Mouse (Mus musculus) testis, adult 2 months (tissue): ENCODE results near the gene Chrnb2. TPM values are rescaled to one million over a fixed set of nuclear protein-coding genes. Genes with fewer than 3 reads are reported as not detected.

ENCODE experiments used
- H3K27ac ChIP-seq: fragments of 200-500 bp; 2 replicates; pipeline ENCODE4 v1.5.1; 2012; ENCODE audit warnings: low read depth, low read length; ENCODE audit not compliant: control insufficient read depth, insufficient read depth
- H3K27me3 ChIP-seq: fragments of 200-500 bp; 2 replicates; pipeline ENCODE4 v1.6.1; 2012; ENCODE audit warnings: mild to moderate bottlenecking, low read length, moderate library complexity; ENCODE audit not compliant: control insufficient read depth, insufficient read depth
- H3K36me3 ChIP-seq: fragments of 200-500 bp; 2 replicates; pipeline ENCODE4 v1.6.1; 2012; ENCODE audit warnings: mild to moderate bottlenecking, low read length; ENCODE audit not compliant: control insufficient read depth, insufficient read depth
- H3K4me1 ChIP-seq: fragments of 200-500 bp; 2 replicates; pipeline ENCODE4 v1.6.1; 2012; ENCODE audit warnings: low read length; ENCODE audit not compliant: control insufficient read depth, insufficient read depth
- H3K4me3 ChIP-seq: fragments of 200-500 bp; 2 replicates; pipeline ENCODE4 v1.5.1; 2012; ENCODE audit warnings: low read depth, mild to moderate bottlenecking, low read length, moderate library complexity, mixed read lengths; ENCODE audit not compliant: control insufficient read depth
- CTCF ChIP-seq: fragments of 200-500 bp; IDR thresholded peaks from 2 replicates; pipeline ENCODE4 v1.5.1; 2012; ENCODE audit warnings: low read depth, mild to moderate bottlenecking, inconsistent platforms, low read length, moderate library complexity; ENCODE audit not compliant: control insufficient read depth, insufficient read depth, insufficient replicate concordance
- POLR2A ChIP-seq: fragments of 200-500 bp; IDR thresholded peaks from 2 replicates; pipeline ENCODE4 v1.6.1; 2012; ENCODE audit warnings: low read depth, mild to moderate bottlenecking, inconsistent platforms, low read length, moderate library complexity; ENCODE audit not compliant: control insufficient read depth
- polyA plus RNA-seq: library from polyadenylated mRNA; depleted of rRNA; stranded (reverse); fragments of >200 nt; gene quantifications from 2 replicates; pipeline ENCODE4 v1.2.3, GENCODE M21; 2012; rRNA removed

Gene Chrnb2
- polyA plus RNA-seq, 1 experiment = 4.5 TPM

- TF ChIP-seq POLR2A (no peak), CTCF (no peak)
- Histone ChIP-seq H3K4me1 (no peaks in the 10 kb centered on the region), H3K36me3 (no peaks in the 10 kb centered on the region), H3K27me3 (no peaks in the 10 kb centered on the region), H3K27ac (no peak overlapping the region), H3K4me3 (no peak overlapping the region)
Measured at GRCm38 (mm10) chr3:89704064-89704463, 60.4 kb downstream of the Chrnb2 start.

- TF ChIP-seq CTCF = no peak
- no peak for TF ChIP-seq POLR2A
- no peaks in the 10 kb centered on the region for H3K36me3 ChIP-seq
- no peaks in the 10 kb centered on the region for H3K27me3 ChIP-seq
Measured at GRCm38 (mm10) chr3:89703596-89703995, 60.8 kb downstream of the Chrnb2 start.

DNA sequence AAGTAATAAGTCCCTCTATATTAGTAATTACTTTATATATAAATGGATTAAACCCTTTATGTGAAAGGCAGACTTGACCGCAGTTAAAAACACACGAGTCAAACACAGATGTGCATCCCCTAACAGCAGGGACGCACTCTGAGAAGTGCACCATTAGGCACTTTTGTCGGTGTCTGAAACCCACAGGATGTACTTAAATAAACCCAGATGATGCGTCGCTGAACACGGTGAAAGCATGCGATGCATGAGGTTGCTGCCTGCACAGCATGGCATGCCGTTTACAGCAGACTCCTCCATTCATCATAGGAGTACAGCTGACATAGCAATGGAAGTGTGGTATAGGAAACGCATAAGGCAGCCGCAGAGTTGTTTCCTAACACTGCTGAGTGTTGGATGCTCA is 64.0 kb downstream of the Chrnb2 start:
- no peaks in the 10 kb centered on the region for H3K36me3 ChIP-seq
- no peaks in the 10 kb centered on the region for H3K27me3 ChIP-seq
- no peak overlapping the region for H3K27ac ChIP-seq
- H3K4me1 ChIP-seq = no peaks in the 10 kb centered on the region
- TF ChIP-seq POLR2A (no peak), CTCF (no peak)
- no peak overlapping the region for H3K4me3 ChIP-seq

More at GRCm38 (mm10) chr3:89703596-89703995, 60.8 kb downstream of the Chrnb2 start:
- Histone ChIP-seq H3K4me3 (no peak overlapping the region), H3K4me1 (no peaks in the 10 kb centered on the region), H3K27ac (no peak overlapping the region)

- TF ChIP-seq POLR2A = no peak
- TF ChIP-seq CTCF = no peak
- H3K4me3 ChIP-seq = no peak overlapping the region
- H3K4me1 ChIP-seq = no peaks in the 10 kb centered on the region
- no peaks in the 10 kb centered on the region for H3K36me3 ChIP-seq
- no peak overlapping the region for H3K27ac ChIP-seq
- no peaks in the 10 kb centered on the region for H3K27me3 ChIP-seq
Measured at GRCm38 (mm10) chr3:89698958-89699357, 65.5 kb downstream of the Chrnb2 start.

Other genes starting within 250 kb of the Chrnb2 start
- gene Kcnn3, start 244.5 kb downstream of the Chrnb2 start, polyA plus RNA-seq = 1.7 and 2.3 TPM in 2 replicates
- 6.2 TPM in 2 replicates for gene Adar, start 49.6 kb downstream of the Chrnb2 start, polyA plus RNA-seq
- gene Ube2q1, start 9.0 kb upstream of the Chrnb2 start, polyA plus RNA-seq = 19.7 and 20.5 TPM in 2 replicates
- 0.12 and 0.24 TPM in 2 replicates for gene She, start 66.7 kb upstream of the Chrnb2 start, polyA plus RNA-seq
- gene Il6ra, start 148.6 kb upstream of the Chrnb2 start, polyA plus RNA-seq = 0.93 and 1.1 TPM in 2 replicates
- gene Atp8b2, start 198.9 kb upstream of the Chrnb2 start, polyA plus RNA-seq = 26.9 and 39.9 TPM in 2 replicates
- 108 and 116 TPM in 2 replicates for gene Hax1, start 234.1 kb upstream of the Chrnb2 start, polyA plus RNA-seq